In the genomic region with DNA sequence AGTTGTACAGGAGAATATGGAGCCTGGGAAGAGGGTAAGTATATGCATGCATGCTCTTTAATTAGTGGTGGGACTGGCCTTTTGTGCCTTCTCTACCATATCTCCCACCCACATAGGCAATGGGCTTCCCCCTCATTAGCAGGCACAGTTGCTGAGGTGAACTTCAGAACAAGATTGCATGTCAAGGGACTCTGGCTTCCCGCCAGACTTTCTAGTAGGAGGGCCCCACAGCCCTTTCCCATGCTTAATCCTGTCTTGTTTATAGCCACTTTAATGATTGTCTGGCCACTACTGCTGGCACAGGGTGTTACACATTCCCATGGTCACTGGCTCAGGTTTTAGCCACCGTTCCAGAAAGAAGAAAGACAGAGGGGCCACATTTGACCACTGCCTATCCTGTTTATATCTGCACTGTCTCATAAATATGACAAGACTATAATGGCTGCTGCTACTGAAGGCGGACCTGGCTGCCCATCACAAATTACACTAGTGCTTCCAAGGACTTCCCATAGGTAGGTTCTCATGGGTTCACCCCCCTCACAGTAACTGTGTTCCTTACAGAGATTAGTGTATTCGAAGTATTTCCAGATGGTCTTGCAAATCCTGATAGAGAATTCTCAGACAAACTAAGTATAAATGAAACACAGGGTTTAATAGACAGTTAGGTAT, we compare ENCODE assay signal across 13 mouse cellular contexts.
A peak's percentile ranks its signal among the peaks of the same experiment; 100 is the strongest.
DNase-seq lines count a peak whose midpoint lies in the region; ATAC-seq and TF ChIP-seq lines count a peak whose summit lies in the region.
"Had no signal": no experiment of that assay in that cellular context is flagged by ENCODE, and none has a peak within 500 bp of the region (broad histone marks: within the 10 kb centered on the region; RNA-seq: fewer than 3 reads in every experiment).

No protein-coding gene starts in this region.

- H3K9me3 ChIP-seq in heart, embryonic 13.5 days: no peaks in the 10 kb centered on the region
- no peaks in the 10 kb centered on the region for H3K9me3 ChIP-seq in lung, embryonic 16.5 days (ENCODE audit: control insufficient read depth, low read length)
- H3K9me3 ChIP-seq in forebrain, embryonic 11.5 days (ENCODE audit: control insufficient read depth, low read length): no peaks in the 10 kb centered on the region
- H3K9me3 ChIP-seq: intestine, embryonic 15.5 days had no signal

- no peaks in the 10 kb centered on the region for H3K79me2 ChIP-seq in heart, adult 2 months (replicated peaks; ENCODE audit: control insufficient read depth, insufficient read depth, low read length)

- intact Hi-C loops in heart, adult 2 months (cut with DNase I): no loop called here

- no peak for TF ChIP-seq EP300 in heart, adult 2 months (IDR thresholded peaks at IDR 0.05; ENCODE audit: insufficient read depth, low read depth, low read length)

- WGBS in heart, embryonic 13.5 days: 32% methylated on average over 4 of the region's 4 CpGs
- 38% methylated on average over 4 of the region's 4 CpGs for WGBS in heart, adult 2 months
- 51% methylated on average over 4 of the region's 4 CpGs for WGBS in lung, embryonic 16.5 days
- 73% methylated on average over 4 of the region's 4 CpGs for WGBS in forebrain, embryonic 11.5 days

- no peaks in the 10 kb centered on the region for H3K27me3 ChIP-seq in heart, embryonic 13.5 days (replicated peaks)
- no peaks in the 10 kb centered on the region for H3K27me3 ChIP-seq in heart, adult 2 months (ENCODE audit: control insufficient read depth, insufficient read depth, low read length)
- no peaks in the 10 kb centered on the region for H3K27me3 ChIP-seq in lung, embryonic 16.5 days (ENCODE audit: control insufficient read depth, insufficient read depth, low read depth, low read length)
- H3K27me3 ChIP-seq in forebrain, embryonic 11.5 days (ENCODE audit: control insufficient read depth, insufficient read depth, low read length): no peaks in the 10 kb centered on the region
- H3K27me3 ChIP-seq: intestine, embryonic 15.5 days; megakaryocyte, embryonic 14.5 days had no signal

- peaks cover 23% of the 10 kb centered on the region for H3K4me1 ChIP-seq in heart, embryonic 13.5 days
- H3K4me1 ChIP-seq in heart, adult 2 months (ENCODE audit: control insufficient read depth, insufficient read depth, low read length): no peaks in the 10 kb centered on the region; the same call in 1 of the 2 replicates
- H3K4me1 ChIP-seq in lung, embryonic 16.5 days (replicated peaks; ENCODE audit: control insufficient read depth, insufficient read depth, low read length): peaks cover 3% of the 10 kb centered on the region; the same call in 1 of the 2 replicates
- H3K4me1 ChIP-seq in forebrain, embryonic 11.5 days (replicated peaks; ENCODE audit: control insufficient read depth, insufficient read depth, low read length): no peaks in the 10 kb centered on the region
- H3K4me1 ChIP-seq: megakaryocyte, embryonic 14.5 days had no signal

- H3K9ac ChIP-seq in heart, embryonic 13.5 days: no peak overlapping the region
- H3K9ac ChIP-seq in heart, adult 2 months (ENCODE audit: low read depth, low read length): no peak overlapping the region
- no peak overlapping the region for H3K9ac ChIP-seq in lung, embryonic 16.5 days (ENCODE audit: low read length)
- no peak overlapping the region for H3K9ac ChIP-seq in forebrain, embryonic 11.5 days (ENCODE audit: low read length)
- H3K9ac ChIP-seq: intestine, embryonic 15.5 days had no signal

- peak overlapping the region; percentile 38 for H3K4me2 ChIP-seq in heart, embryonic 13.5 days
- no peak overlapping the region for H3K4me2 ChIP-seq in lung, embryonic 16.5 days (ENCODE audit: low read depth, low read length)
- no peak overlapping the region for H3K4me2 ChIP-seq in forebrain, embryonic 11.5 days (ENCODE audit: low read depth, low read length, severe bottlenecking)
- H3K4me2 ChIP-seq: intestine, embryonic 15.5 days had no signal

- no peak overlapping the region for H3K4me3 ChIP-seq in heart, embryonic 13.5 days
- no peak overlapping the region for H3K4me3 ChIP-seq in heart, adult 2 months
- no peak overlapping the region for H3K4me3 ChIP-seq in lung, embryonic 16.5 days (ENCODE audit: low read length)
- no peak overlapping the region for H3K4me3 ChIP-seq in forebrain, embryonic 11.5 days (ENCODE audit: low read depth, low read length)
- H3K4me3 ChIP-seq: intestine, embryonic 15.5 days; megakaryocyte, embryonic 14.5 days had no signal

- TF ChIP-seq CTCF in heart, adult 2 months (IDR thresholded peaks at IDR 0.05): no peak

- no peak for DNase-seq in heart, adult 2 months
- no peak for DNase-seq in lung, postnatal 14 days
- DNase-seq in forebrain, embryonic 11.5 days (ENCODE audit: low spot score): peak; percentile 75
- DNase-seq in heart, postnatal 4 days: peak; percentile 38
- DNase-seq in adrenal gland, adult 2 months: no peak
- DNase-seq: right cerebral cortex, postnatal 25 days; thymus, adult 18-20 months had no signal

- H3K36me3 ChIP-seq in heart, embryonic 13.5 days: no peaks in the 10 kb centered on the region
- H3K36me3 ChIP-seq in heart, adult 2 months (ENCODE audit: control insufficient read depth, insufficient read depth, low read length): no peaks in the 10 kb centered on the region
- H3K36me3 ChIP-seq in lung, embryonic 16.5 days (ENCODE audit: control insufficient read depth, insufficient read depth, low read length): no peaks in the 10 kb centered on the region
- no peaks in the 10 kb centered on the region for H3K36me3 ChIP-seq in forebrain, embryonic 11.5 days (ENCODE audit: control insufficient read depth, insufficient read depth, low read length)
- H3K36me3 ChIP-seq: intestine, embryonic 15.5 days had no signal

- TF ChIP-seq POLR2A in heart, adult 2 months (IDR thresholded peaks at IDR 0.05; ENCODE audit: insufficient read depth, low read depth, low read length): no peak

- peak overlapping the region; percentile 80 for H3K27ac ChIP-seq in heart, embryonic 13.5 days (replicated peaks)
- H3K27ac ChIP-seq in heart, adult 2 months: no peak overlapping the region
- H3K27ac ChIP-seq in lung, embryonic 16.5 days (ENCODE audit: low read length): no peak overlapping the region
- 0 out of 2 replicates have a peak overlapping the region, but pooled peaks have one; percentile 15 for H3K27ac ChIP-seq in forebrain, embryonic 11.5 days (ENCODE audit: low read depth, low read length)
- H3K27ac ChIP-seq: intestine, embryonic 15.5 days had no signal

- ATAC-seq in heart, embryonic 13.5 days (ENCODE audit: extremely low read depth, insufficient number of reproducible peaks, low FRiP score, low TSS enrichment): peak; percentile 42; the same call in 1 of the 2 replicates
- peak; percentile 45; the same call in 1 of the 2 replicates for ATAC-seq in lung, embryonic 16.5 days (ENCODE audit: low read depth)
- ATAC-seq in forebrain, embryonic 11.5 days (replicated peaks; ENCODE audit: low FRiP score): peak; percentile 91
- ATAC-seq in monocyte, adult 5-6 weeks (replicated peaks; ENCODE audit: insufficient number of reproducible peaks, low FRiP score, low TSS enrichment, poor library complexity, severe bottlenecking): no peak
- ATAC-seq: CD4-positive, CD25-positive, alpha-beta regulatory T cell, adult 4 months; intestine, embryonic 15.5 days had no signal

Comparison
In these comparisons a context has a peak if more than half of its experiments do, and no peak if none do; other contexts are left out.
1. H3K27ac ChIP-seq: peak in heart, embryonic 13.5 days (single experiment) and forebrain, embryonic 11.5 days (single experiment); none in heart, adult 2 months (single experiment) and lung, embryonic 16.5 days (single experiment).
2. DNase-seq: peak in forebrain, embryonic 11.5 days (single experiment) and heart, postnatal 4 days (single experiment); none in heart, adult 2 months (0 of 2), lung, postnatal 14 days (single experiment) and adrenal gland, adult 2 months (single experiment).